Mouse (Mus musculus) embryonic facial prominence, embryonic 13.5 days (tissue): ENCODE data around the gene Olfr622. TPM values are rescaled to one million over a fixed set of nuclear protein-coding genes. Genes with fewer than 3 reads are reported as not detected.

Experiments
- ATAC-seq: fragments of 200-750 bp; cut with Nextera tagmentation; 2 replicates; pipeline ENCODE4 v1.8.0; 2017; ENCODE audit warnings: low read depth; ENCODE audit not compliant: insufficient number of reproducible peaks, insufficient read depth, low FRiP score, low TSS enrichment
- H3K27ac ChIP-seq: fragments of 300-500 bp; sonication (generic); 2 replicates; pipeline ENCODE4 v1.5.1; 2015; ENCODE audit warnings: moderate library complexity, mild to moderate bottlenecking, inconsistent platforms
- H3K27me3 ChIP-seq: fragments of 300-500 bp; sonication (generic); 2 replicates; pipeline ENCODE4 v1.6.1; 2015; ENCODE audit warnings: mild to moderate bottlenecking, inconsistent platforms
- H3K36me3 ChIP-seq: fragments of 300-500 bp; sonication (generic); 2 replicates; pipeline ENCODE4 v1.6.1; 2015; ENCODE audit warnings: mild to moderate bottlenecking, inconsistent platforms
- H3K4me1 ChIP-seq: fragments of 300-500 bp; sonication (generic); 2 replicates; pipeline ENCODE4 v1.6.1; 2015; ENCODE audit warnings: inconsistent platforms
- H3K4me2 ChIP-seq: fragments of 300-500 bp; sonication (generic); 2 replicates; pipeline ENCODE4 v1.6.1; 2015; ENCODE audit warnings: moderate library complexity, mild to moderate bottlenecking, inconsistent platforms
- H3K4me3 ChIP-seq: fragments of 300-500 bp; sonication (generic); 2 replicates; pipeline ENCODE4 v1.5.1; 2015; ENCODE audit warnings: mild to moderate bottlenecking, inconsistent platforms
- H3K9ac ChIP-seq: fragments of 300-500 bp; sonication (generic); 2 replicates; pipeline ENCODE4 v1.6.1; 2015; ENCODE audit warnings: mild to moderate bottlenecking, inconsistent platforms
- H3K9me3 ChIP-seq: fragments of 300-500 bp; sonication (generic); 2 replicates; pipeline ENCODE4 v1.6.1; 2016; ENCODE audit warnings: inconsistent platforms
- WGBS: fragments of 180-500 bp; shearing (Covaris S2); methylation state at CpG from one replicate; pipeline ENCODE4 v1.1.7; 2015; ENCODE audit warnings: mixed read lengths; 5-methylcytosine and 5-hydroxymethylcytosine counted together
- polyA plus RNA-seq: library from polyadenylated mRNA; unstranded; fragments of >200 nt; fragmentation: Nextera tagmentation; extraction: Ambion mirVana; gene quantifications from 2 replicates; pipeline ENCODE4 v1.2.1, GENCODE M21; 2015

Gene Olfr622
- polyA plus RNA-seq, result 0.18 and 0.22 TPM in 2 replicates

DNA sequence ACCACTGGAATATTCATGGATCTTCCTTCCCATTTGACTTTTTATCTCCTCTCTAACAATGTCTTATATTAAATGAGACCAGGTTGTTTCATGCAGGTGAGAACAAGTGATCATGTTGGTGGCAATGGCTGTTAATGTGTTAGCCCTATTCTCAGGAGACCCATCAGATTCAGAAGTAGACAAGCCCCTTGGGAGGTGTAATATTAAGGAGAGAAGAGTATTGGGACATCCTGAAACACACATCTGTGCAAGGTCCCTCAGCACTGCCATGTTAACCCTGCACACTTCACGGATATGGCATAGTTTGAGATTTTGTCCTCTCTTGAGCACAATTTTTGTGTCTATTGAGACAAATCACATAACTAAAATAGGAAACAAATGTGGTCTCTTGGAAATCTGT lies at the start of gene Olfr622:
Gene Olfr622, minus strand, starts transcription at position 101 of the 400 bp plus-strand sequence.
- Histone ChIP-seq H3K4me3 (no peak within 1 kb of the TSS), H3K4me1 (no peaks in the 10 kb centered on the region), H3K27me3 (no peaks in the 10 kb centered on the region), H3K9me3 (no peaks in the 10 kb centered on the region), H3K36me3 (no peaks in the 10 kb centered on the region), H3K27ac (no peak within 1 kb of the TSS), H3K4me2 (no peak within 1 kb of the TSS), H3K9ac (no peak within 1 kb of the TSS)
- WGBS, result 77% methylated on average over 1 of the region's 1 CpGs
- no peak for ATAC-seq

DNA sequence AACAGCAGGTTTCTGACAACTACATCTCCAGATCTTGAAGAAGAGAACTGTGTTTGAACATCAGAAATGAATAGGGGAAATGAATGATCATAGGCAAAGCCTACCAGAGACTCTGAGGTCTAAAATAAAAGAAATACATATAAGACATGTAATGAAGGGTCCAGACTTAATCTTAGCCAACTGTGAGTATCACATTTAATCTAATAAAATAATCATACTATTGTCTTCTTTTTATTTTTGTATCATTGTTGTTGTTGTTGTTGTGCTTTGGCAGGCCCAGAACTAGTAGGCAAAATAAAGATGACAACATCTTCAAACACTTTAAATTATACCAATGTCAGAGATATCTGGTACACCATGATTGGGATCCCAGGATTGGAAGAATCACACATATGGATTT lies 39.9 kb upstream of the Olfr622 start, which contains the start of gene Olfr625-ps1:
Gene Olfr625-ps1, plus strand, starts transcription at position 301 of the 400 bp plus-strand sequence.
- no peaks in the 10 kb centered on the region for H3K9me3 ChIP-seq
- H3K36me3 ChIP-seq, result no peaks in the 10 kb centered on the region
- no peak within 1 kb of the TSS for H3K27ac ChIP-seq
- H3K9ac ChIP-seq, result no peak within 1 kb of the TSS
- no peak within 1 kb of the TSS for H3K4me3 ChIP-seq
- H3K4me1 ChIP-seq, result no peaks in the 10 kb centered on the region
- no peak within 1 kb of the TSS for H3K4me2 ChIP-seq
- H3K27me3 ChIP-seq, result no peaks in the 10 kb centered on the region
- no peak for ATAC-seq

DNA sequence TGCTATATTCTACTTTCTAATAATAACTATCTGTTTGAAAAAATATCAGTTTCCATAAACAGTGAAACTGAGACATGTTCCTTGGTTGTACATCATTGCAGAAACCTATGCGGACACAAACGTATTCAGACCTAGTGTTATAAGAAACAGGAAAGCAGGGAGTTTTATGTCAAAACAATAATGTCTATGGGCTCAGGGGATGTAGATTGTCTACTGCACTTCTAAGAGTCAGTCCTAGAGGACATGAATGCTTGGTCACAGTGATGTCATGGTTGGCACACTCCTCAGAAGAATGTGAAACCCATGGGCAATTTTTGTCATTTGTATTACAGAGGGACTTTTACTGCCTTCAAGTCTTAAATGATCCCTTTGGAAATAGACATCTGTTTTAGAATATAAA lies 28.6 kb upstream of the Olfr622 start, which contains the start of gene Olfr624:
Gene Olfr624, minus strand, starts transcription at position 101 of the 400 bp plus-strand sequence.
- no peak for ATAC-seq
- 86% methylated on average over 2 of the region's 2 CpGs for WGBS

DNA sequence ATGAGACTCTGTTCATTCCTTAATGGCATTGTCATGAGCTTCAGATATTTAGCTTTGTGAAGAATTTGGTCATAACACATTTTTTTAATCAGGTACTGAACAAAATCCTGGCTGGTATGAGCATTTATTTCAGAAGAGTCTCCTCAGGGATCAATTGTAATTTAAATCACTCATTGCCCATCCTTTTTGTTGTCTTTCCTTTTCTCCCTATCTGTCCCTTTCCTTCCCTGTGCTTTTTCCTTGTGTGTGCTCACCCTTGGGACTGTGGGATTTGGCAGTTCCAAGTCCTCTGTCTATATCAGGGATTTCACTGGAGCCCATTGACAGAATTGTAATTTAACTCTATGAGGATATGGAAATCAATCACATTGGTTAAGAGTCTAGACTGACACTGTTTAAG lies 21.1 kb upstream of the Olfr622 start, which contains the start of gene Olfr623:
Gene Olfr623, minus strand, starts transcription at position 101 of the 400 bp plus-strand sequence.
- ATAC-seq, result no peak
- H3K4me2 ChIP-seq, result no peak within 1 kb of the TSS
- no peaks in the 10 kb centered on the region for H3K9me3 ChIP-seq
- H3K9ac ChIP-seq, result no peak within 1 kb of the TSS
- H3K4me1 ChIP-seq, result no peaks in the 10 kb centered on the region
- H3K36me3 ChIP-seq, result no peaks in the 10 kb centered on the region
- H3K4me3 ChIP-seq, result no peak within 1 kb of the TSS
- no peak within 1 kb of the TSS for H3K27ac ChIP-seq
- no peaks in the 10 kb centered on the region for H3K27me3 ChIP-seq

More for the DNA sequence above, 28.6 kb upstream of the Olfr622 start, which contains the start of gene Olfr624:
- no peaks in the 10 kb centered on the region for H3K9me3 ChIP-seq
- no peaks in the 10 kb centered on the region for H3K36me3 ChIP-seq
- H3K9ac ChIP-seq, result no peak within 1 kb of the TSS
- no peak within 1 kb of the TSS for H3K27ac ChIP-seq
- H3K4me2 ChIP-seq, result no peak within 1 kb of the TSS
- no peak within 1 kb of the TSS for H3K4me3 ChIP-seq
- H3K27me3 ChIP-seq, result no peaks in the 10 kb centered on the region
- H3K4me1 ChIP-seq, result no peaks in the 10 kb centered on the region

DNA sequence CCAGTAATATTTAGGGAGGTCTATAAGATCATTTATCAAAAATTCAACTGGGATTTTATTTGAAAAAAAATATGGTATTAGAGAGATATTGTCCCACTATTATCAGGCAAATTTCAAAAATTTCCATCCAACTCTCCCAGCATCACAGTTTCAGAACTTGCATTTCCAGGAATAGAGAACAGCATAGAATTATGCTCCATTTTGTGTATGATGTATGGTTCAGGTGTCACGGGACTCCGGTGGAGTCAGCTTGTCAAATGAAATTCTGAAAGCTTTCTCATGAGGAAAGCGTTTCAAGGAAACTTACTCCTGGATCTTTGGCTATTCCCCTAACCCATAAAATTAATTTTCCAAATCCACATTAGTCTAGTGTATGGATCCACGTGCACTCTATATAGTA lies 1.6 kb upstream of the Olfr622 start:
- Histone ChIP-seq H3K27me3 (no peaks in the 10 kb centered on the region), H3K27ac (no peak overlapping the region), H3K4me3 (no peak overlapping the region), H3K4me1 (no peaks in the 10 kb centered on the region), H3K9me3 (no peaks in the 10 kb centered on the region), H3K36me3 (no peaks in the 10 kb centered on the region), H3K4me2 (no peak overlapping the region), H3K9ac (no peak overlapping the region)
- 80% methylated on average over 4 of the region's 4 CpGs for WGBS
- ATAC-seq, result no peak

DNA sequence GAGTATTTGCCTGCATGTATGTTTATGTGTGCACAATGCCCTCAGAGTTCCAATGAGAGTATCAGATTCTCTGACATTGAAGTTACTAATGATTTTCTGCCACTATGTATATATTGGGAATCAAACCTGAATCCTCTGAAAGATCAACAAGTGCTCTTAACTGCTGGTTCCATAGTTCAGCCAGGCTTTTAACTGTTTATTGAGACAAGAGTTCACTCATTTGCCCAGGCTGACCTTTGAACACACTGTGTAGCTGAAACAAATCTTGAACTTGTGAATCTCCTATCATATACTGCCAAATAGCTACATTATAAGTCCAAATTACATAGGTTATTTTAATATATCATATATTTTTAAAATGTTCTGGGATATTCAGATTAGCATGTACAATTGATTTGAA lies 5.7 kb downstream of the Olfr622 start:
- no peak overlapping the region for H3K9ac ChIP-seq
- H3K9me3 ChIP-seq, result no peaks in the 10 kb centered on the region
- H3K4me1 ChIP-seq, result no peaks in the 10 kb centered on the region
- no peaks in the 10 kb centered on the region for H3K27me3 ChIP-seq
- no peak overlapping the region for H3K4me3 ChIP-seq
- no peak for ATAC-seq
- no peak overlapping the region for H3K27ac ChIP-seq
- no peaks in the 10 kb centered on the region for H3K36me3 ChIP-seq
- H3K4me2 ChIP-seq, result no peak overlapping the region

DNA sequence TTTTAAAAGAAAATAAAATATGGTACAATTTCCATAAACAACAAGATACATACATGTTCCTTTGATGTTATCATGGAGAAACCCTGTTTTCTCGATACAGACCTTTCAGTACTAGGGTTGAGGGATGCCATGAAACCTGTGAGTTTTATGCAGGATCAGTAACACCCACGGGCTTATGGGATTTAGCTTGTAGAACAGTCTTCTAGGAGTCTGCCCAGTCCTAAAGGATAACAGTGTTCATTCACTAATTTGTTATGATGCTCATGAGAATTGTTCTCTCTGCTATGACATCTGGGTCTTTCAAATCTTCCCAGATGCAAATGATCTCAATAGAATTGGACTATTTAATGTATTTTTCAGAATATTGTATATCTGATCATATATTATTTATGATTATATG lies 30.1 kb downstream of the Olfr622 start, which contains the start of gene Olfr620:
Gene Olfr620, minus strand, starts transcription at position 101 of the 400 bp plus-strand sequence.
- Histone ChIP-seq H3K4me2 (no peak within 1 kb of the TSS), H3K27ac (no peak within 1 kb of the TSS), H3K36me3 (no peaks in the 10 kb centered on the region), H3K4me1 (no peaks in the 10 kb centered on the region), H3K9me3 (no peaks in the 10 kb centered on the region), H3K27me3 (no peaks in the 10 kb centered on the region), H3K4me3 (no peak within 1 kb of the TSS), H3K9ac (no peak within 1 kb of the TSS)
- ATAC-seq, result no peak
- WGBS, result 74% methylated on average over 2 of the region's 2 CpGs

DNA sequence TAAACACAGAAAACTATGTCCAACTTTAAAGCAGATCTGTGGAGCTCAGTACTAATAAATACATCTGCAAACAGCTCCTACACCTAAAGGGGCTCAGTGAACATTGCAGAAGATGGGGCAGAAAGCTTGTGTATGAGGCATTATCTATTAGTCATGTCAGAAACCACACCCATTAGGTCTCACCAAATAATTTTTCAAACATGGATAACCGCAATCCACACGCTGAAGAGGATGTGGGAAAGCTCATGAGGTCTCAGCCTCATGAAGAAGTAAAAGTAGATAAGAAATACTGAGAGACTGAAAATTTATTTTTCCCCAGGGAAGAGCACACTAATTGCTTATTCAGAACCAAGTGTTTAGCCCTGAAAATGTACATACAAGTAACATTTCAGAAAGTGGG lies 35.1 kb downstream of the Olfr622 start:
- H3K4me2 ChIP-seq, result no peak overlapping the region
- no peaks in the 10 kb centered on the region for H3K36me3 ChIP-seq
- no peaks in the 10 kb centered on the region for H3K9me3 ChIP-seq
- H3K4me3 ChIP-seq, result no peak overlapping the region
- no peaks in the 10 kb centered on the region for H3K4me1 ChIP-seq
- H3K9ac ChIP-seq, result no peak overlapping the region
- WGBS, result 86% methylated on average over 2 of the region's 2 CpGs
- no peak for ATAC-seq
- no peaks in the 10 kb centered on the region for H3K27me3 ChIP-seq
- H3K27ac ChIP-seq, result no peak overlapping the region

DNA sequence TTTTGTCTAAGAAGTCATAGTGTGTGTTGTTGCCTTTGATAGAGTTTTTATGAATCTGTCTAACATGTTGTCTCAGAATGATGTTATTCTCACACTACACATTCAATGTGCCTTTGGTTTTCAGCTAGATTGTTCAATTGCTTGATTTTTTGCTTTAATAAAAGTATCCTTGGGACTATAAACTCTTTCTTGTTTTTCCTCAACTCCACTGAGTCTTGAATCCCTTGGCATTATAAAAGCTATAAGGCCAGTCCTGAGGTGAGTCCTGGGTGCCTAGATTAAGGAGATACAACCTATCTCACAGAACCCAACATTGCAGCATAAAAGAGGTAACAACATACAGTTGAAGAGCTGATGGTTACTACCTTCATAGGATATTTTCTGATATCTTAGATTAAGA lies 42.2 kb downstream of the Olfr622 start, which contains the start of gene Olfr619:
Gene Olfr619, plus strand, starts transcription at position 301 of the 400 bp plus-strand sequence.
- Histone ChIP-seq H3K9ac (no peak within 1 kb of the TSS), H3K9me3 (no peaks in the 10 kb centered on the region), H3K27ac (no peak within 1 kb of the TSS), H3K27me3 (no peaks in the 10 kb centered on the region), H3K4me3 (no peak within 1 kb of the TSS), H3K4me1 (no peaks in the 10 kb centered on the region), H3K4me2 (no peak within 1 kb of the TSS), H3K36me3 (no peaks in the 10 kb centered on the region)
- no peak for ATAC-seq

DNA sequence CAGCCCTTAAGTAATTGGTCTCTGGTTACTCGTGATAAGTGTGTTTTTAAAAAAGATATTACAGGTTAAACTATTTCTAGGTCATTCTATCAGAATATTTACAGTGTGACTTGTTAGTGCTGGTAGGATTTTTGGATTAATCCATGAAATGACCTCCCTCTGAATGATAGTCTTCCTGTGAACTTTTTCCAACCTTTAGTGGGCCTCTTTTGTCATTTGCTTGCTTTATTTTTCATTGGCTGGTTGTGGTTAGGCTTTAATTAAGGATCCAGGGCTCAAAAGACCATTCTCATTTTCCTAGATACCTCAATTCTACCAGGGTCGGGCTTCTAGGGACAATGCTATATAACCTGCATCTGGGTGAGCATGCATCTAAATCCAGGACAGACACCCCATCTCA lies 52.7 kb downstream of the Olfr622 start, which contains the start of gene Olfr618:
Gene Olfr618, plus strand, starts transcription at position 301 of the 400 bp plus-strand sequence.
- H3K27ac ChIP-seq, result no peak within 1 kb of the TSS
- H3K9ac ChIP-seq, result no peak within 1 kb of the TSS
- no peaks in the 10 kb centered on the region for H3K27me3 ChIP-seq
- H3K9me3 ChIP-seq, result no peaks in the 10 kb centered on the region
- H3K4me1 ChIP-seq, result no peaks in the 10 kb centered on the region
- no peak within 1 kb of the TSS for H3K4me2 ChIP-seq
- WGBS, result 55% methylated on average over 2 of the region's 2 CpGs
- no peak for ATAC-seq
- no peaks in the 10 kb centered on the region for H3K36me3 ChIP-seq
- no peak within 1 kb of the TSS for H3K4me3 ChIP-seq
